Mouse (Mus musculus) heart, embryonic 13.5 days (tissue): ENCODE data around the gene 1600014C23Rik. TPM values are rescaled to one million over a fixed set of nuclear protein-coding genes. Genes with fewer than 3 reads are reported as not detected.

Experiments
- ATAC-seq: fragments of 200-750 bp; cut with Nextera tagmentation; 2 replicates; pipeline ENCODE4 v1.8.0; 2017; ENCODE audit warnings: moderate TSS enrichment; ENCODE audit not compliant: insufficient number of reproducible peaks, low FRiP score, low TSS enrichment; ENCODE audit errors: extremely low read depth
- H3K27ac ChIP-seq: fragments of 300-500 bp; sonication (generic); replicated peaks from 2 replicates; pipeline ENCODE4 v1.5.1; 2015; ENCODE audit warnings: moderate library complexity, mild to moderate bottlenecking, inconsistent platforms
- H3K27me3 ChIP-seq: fragments of 300-500 bp; sonication (generic); replicated peaks from 2 replicates; pipeline ENCODE4 v1.6.1; 2015; ENCODE audit warnings: mild to moderate bottlenecking, inconsistent platforms
- H3K36me3 ChIP-seq: fragments of 300-500 bp; sonication (generic); 2 replicates; pipeline ENCODE4 v1.6.1; 2015; ENCODE audit warnings: mild to moderate bottlenecking, inconsistent platforms
- H3K4me1 ChIP-seq: fragments of 300-500 bp; sonication (generic); 2 replicates; pipeline ENCODE4 v1.6.1; 2015; ENCODE audit warnings: inconsistent platforms
- H3K4me2 ChIP-seq: fragments of 300-500 bp; sonication (generic); 2 replicates; pipeline ENCODE4 v1.6.1; 2015; ENCODE audit warnings: inconsistent platforms, mild to moderate bottlenecking, moderate library complexity
- H3K4me3 ChIP-seq: fragments of 300-500 bp; sonication (generic); 2 replicates; pipeline ENCODE4 v1.5.1; 2015; ENCODE audit warnings: moderate library complexity, mild to moderate bottlenecking, inconsistent platforms
- H3K9ac ChIP-seq: fragments of 300-500 bp; sonication (generic); 2 replicates; pipeline ENCODE4 v1.6.1; 2015; ENCODE audit warnings: inconsistent platforms, mild to moderate bottlenecking, moderate library complexity
- H3K9me3 ChIP-seq: fragments of 300-500 bp; sonication (generic); 2 replicates; pipeline ENCODE4 v1.6.1; 2016; ENCODE audit warnings: inconsistent platforms
- WGBS: fragments of 180-500 bp; shearing (Covaris S2); methylation state at CpG from one replicate; pipeline ENCODE4 v1.1.7; 2015; ENCODE audit warnings: mixed read lengths; 5-methylcytosine and 5-hydroxymethylcytosine counted together
- polyA plus RNA-seq: library from polyadenylated mRNA; unstranded; fragments of >200 nt; fragmentation: Nextera tagmentation; extraction: Ambion mirVana; gene quantifications from 2 replicates; pipeline ENCODE4 v1.2.1, GENCODE M21; 2015

The 1600014C23Rik gene
- polyA plus RNA-seq, 1 experiment from 2014 or later = 0.84 TPM

- Histone ChIP-seq H3K27ac (no peak overlapping the region), H3K9ac (no peak overlapping the region), H3K4me3 (no peak overlapping the region), H3K9me3 (no peaks in the 10 kb centered on the region), H3K27me3 (peaks cover 9% of the 10 kb centered on the region; the same call in 1 of the 2 replicates), H3K4me2 (no peak overlapping the region), H3K4me1 (peaks cover 22% of the 10 kb centered on the region), H3K36me3 (no peaks in the 10 kb centered on the region)
- 74% methylated on average over 8 of the region's 8 CpGs for whole genome bisulfite sequencing
- ATAC-seq = no peak
Observed at GRCm38 (mm10) chr17:45752053-45752452, 18.4 kb upstream of the 1600014C23Rik start.

DNA sequence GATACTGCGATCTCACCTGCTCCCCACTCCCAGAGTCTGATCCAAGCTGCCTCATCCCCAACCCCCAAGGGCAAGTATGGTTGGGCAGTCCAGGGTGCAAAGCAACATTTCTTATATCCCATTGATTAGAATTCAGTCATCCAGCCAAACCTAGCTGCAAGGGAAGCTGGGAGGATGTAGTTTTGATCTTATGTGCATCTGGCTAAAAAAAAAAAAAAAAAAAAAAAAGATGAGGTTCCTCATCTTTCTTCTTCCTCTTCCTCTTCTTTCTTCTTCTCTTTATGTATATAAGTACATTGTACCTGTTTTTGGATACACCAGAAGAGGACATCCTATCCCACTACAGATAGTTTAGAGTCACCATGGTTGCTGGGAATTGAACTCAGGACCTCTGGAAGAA lies 17.7 kb upstream of the 1600014C23Rik start:
- Histone ChIP-seq H3K36me3 (no peaks in the 10 kb centered on the region), H3K4me1 (peaks cover 29% of the 10 kb centered on the region), H3K27me3 (peaks cover 12% of the 10 kb centered on the region; the same call in 1 of the 2 replicates), H3K4me2 (no peak overlapping the region), H3K4me3 (no peak overlapping the region), H3K9me3 (no peaks in the 10 kb centered on the region), H3K27ac (no peak overlapping the region), H3K9ac (no peak overlapping the region)
- no peak for ATAC-seq
- 89% methylated on average over 1 of the region's 1 CpGs for WGBS

DNA sequence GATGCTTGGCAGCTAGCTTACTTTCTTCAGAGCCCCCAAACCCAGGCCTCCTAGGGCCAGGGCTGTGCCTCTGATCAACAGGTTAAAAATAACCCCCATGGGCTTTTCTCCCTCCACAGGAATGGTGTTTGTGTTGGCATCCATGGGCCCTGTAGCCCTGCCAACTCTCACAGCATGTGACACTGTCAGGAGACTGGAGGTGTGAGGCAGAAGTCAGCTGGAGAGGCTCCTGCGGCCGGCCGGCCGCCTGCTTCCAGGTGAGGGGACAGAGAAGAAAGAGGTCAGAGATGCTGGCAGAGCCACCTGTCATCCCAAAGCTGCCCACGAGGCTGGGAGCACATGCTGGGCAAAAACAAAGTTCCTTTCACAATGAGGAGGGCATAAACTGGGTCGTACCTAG lies 15.5 kb upstream of the 1600014C23Rik start:
- 33% methylated on average over 6 of the region's 6 CpGs for WGBS
- Histone ChIP-seq H3K9me3 (no peaks in the 10 kb centered on the region), H3K27me3 (peaks cover 10% of the 10 kb centered on the region; the same call in 1 of the 2 replicates), H3K9ac (peak overlapping the region; percentile 10; the same call in 1 of the 2 replicates), H3K4me2 (no peak overlapping the region), H3K4me1 (peaks cover 30% of the 10 kb centered on the region), H3K36me3 (no peaks in the 10 kb centered on the region), H3K4me3 (no peak overlapping the region), H3K27ac (peak overlapping the region; percentile 72)
- peak; percentile 38; the same call in 1 of the 2 replicates for ATAC-seq

DNA sequence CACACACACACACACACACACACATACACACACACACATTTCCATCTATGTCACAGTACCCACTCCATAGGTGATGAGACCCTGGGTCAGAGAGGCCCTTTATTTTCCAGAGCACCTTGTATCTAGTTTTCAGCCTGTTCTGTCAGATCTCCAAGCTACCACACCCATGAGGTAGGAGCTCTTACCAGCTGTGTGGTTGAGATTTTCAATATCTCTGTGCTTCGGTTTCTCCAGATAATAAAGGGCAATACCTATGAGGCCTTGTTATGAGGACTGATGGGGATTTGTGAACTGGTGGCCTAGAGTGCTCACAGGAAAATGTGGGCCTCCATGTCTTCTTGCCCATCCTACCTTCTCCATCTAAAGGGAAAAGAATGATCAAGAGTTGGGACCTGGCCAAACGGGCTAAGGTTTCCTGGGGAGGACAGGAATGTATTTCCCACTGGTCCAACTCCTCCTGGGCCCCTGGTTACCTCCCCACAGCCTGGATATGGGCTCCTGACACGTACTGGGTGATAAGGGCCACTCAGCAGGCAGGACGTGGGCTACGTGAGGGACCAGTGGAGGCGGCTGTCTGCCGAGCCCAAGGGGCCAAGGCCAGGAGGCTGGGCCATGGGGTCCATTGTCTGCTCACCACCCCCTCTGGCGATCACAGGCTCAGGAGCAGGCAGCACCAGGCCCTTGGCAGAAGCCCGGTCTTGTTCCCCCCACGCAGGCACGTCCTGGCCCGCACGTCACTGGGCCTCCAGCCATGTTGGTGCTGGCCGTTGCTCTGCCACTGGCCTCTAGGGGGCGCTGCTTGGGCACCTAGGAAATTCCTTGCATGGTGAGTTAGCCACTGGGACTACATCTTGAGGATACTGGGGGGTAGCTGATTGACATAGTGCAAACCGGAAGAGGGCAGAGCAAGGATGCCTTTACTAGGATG lies 14.5 kb upstream of the 1600014C23Rik start:
- no peak overlapping the region for H3K4me3 ChIP-seq
- peaks cover 10% of the 10 kb centered on the region; the same call in 1 of the 2 replicates for H3K27me3 ChIP-seq
- peak overlapping the region; percentile 72 for H3K27ac ChIP-seq
- no peaks in the 10 kb centered on the region for H3K9me3 ChIP-seq
- ATAC-seq = no peak
- H3K4me2 ChIP-seq = 0 out of 2 replicates have a peak overlapping the region, but pooled peaks have one; percentile 13
- no peaks in the 10 kb centered on the region for H3K36me3 ChIP-seq
- peak overlapping the region; percentile 34; the same call in 1 of the 2 replicates for H3K9ac ChIP-seq
- 48% methylated on average over 16 of the region's 16 CpGs for WGBS
- peaks cover 35% of the 10 kb centered on the region for H3K4me1 ChIP-seq

DNA sequence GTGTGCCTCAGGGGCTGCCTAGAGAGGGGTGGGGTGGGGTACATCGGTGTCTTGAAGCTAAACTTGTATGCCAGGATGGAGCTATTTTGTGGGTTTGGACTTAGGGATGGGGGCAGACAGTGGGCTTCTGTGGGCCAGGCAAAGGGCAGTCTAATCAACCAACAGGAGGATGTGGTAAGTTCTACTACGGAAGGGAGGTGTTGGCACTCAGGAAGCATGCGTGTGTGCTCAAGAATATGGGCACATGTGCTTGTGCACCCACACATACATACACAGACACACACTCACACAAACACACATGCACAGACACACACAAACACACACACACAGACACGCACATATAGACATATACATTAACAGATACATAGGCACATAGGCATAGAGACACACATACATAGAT lies 13.6 kb upstream of the 1600014C23Rik start:
- H3K9me3 ChIP-seq = no peaks in the 10 kb centered on the region
- peaks cover 10% of the 10 kb centered on the region; the same call in 1 of the 2 replicates for H3K27me3 ChIP-seq
- 82% methylated on average over 4 of the region's 4 CpGs for WGBS
- no peak for ATAC-seq
- H3K4me3 ChIP-seq = no peak overlapping the region
- H3K4me1 ChIP-seq = peaks cover 43% of the 10 kb centered on the region
- H3K27ac ChIP-seq = no peak overlapping the region
- H3K4me2 ChIP-seq = no peak overlapping the region
- H3K36me3 ChIP-seq = no peaks in the 10 kb centered on the region
- H3K9ac ChIP-seq = no peak overlapping the region

GRCm38 (mm10) chr17:45746755-45747154 lies 13.1 kb upstream of the 1600014C23Rik start:
- Histone ChIP-seq H3K27ac (no peak overlapping the region), H3K4me1 (peaks cover 43% of the 10 kb centered on the region), H3K36me3 (no peaks in the 10 kb centered on the region), H3K27me3 (peaks cover 10% of the 10 kb centered on the region; the same call in 1 of the 2 replicates), H3K4me2 (no peak overlapping the region), H3K4me3 (no peak overlapping the region), H3K9me3 (no peaks in the 10 kb centered on the region), H3K9ac (no peak overlapping the region)
- WGBS = 47% methylated on average over 12 of the region's 12 CpGs
- ATAC-seq = no peak

DNA sequence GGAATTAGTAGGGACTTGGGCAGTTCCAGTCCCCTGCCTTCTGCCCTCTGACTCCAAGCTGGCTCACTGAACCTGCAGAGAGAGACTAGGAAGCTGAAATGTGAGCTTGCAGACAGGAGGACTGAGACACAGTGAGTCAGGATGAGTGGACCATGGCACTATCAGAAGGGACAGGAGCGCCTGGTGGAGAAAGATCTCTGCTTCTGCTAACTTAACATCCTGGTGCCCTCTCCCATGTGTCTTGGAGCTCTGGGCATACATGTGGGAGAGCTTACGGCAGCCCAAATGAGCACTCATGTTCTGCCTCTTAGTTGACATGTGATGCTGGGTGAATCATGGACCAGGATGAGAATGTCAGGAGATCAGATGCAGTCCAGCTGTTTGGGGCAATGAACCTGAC lies 12.0 kb upstream of the 1600014C23Rik start:
- Histone ChIP-seq H3K9ac (no peak overlapping the region), H3K27me3 (peaks cover 10% of the 10 kb centered on the region; the same call in 1 of the 2 replicates), H3K27ac (no peak overlapping the region), H3K4me1 (peaks cover 43% of the 10 kb centered on the region), H3K4me2 (no peak overlapping the region), H3K36me3 (no peaks in the 10 kb centered on the region), H3K9me3 (no peaks in the 10 kb centered on the region), H3K4me3 (no peak overlapping the region)
- WGBS = 77% methylated on average over 2 of the region's 2 CpGs
- no peak for ATAC-seq

- WGBS = 35% methylated on average over 13 of the region's 13 CpGs
Observed at GRCm38 (mm10) chr17:45742371-45743147, 8.9 kb upstream of the 1600014C23Rik start.

DNA sequence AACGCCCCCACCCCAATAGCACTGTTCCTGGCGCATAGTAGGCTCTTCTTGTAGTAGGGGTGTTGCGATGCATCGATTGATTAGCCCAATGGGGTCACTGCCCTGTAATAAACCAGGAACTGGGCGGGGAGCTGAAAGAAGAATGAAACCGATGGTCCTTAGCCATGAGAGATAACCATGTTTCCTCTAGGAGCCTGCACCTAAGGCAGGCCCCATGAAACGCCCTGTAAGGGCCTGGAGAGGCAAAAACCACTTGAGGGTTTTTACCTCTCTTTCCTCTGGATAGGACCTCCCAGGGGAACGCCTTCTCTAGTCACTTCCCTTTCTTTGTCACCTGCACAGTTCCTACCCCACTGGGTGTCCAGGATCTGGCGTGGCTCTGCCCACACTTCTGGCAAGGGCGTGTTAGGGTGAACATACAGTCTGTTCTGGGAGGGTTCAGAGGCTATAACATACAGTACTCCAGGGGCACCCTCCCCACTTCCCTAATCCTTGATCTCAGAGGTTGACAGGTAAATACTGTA lies 3.5 kb upstream of the 1600014C23Rik start:
- H3K9ac ChIP-seq = peak overlapping the region; percentile 89
- WGBS = 16% methylated on average over 10 of the region's 10 CpGs

More at GRCm38 (mm10) chr17:45742371-45743147, 8.9 kb upstream of the 1600014C23Rik start:
- peaks cover 25% of the 10 kb centered on the region for H3K4me1 ChIP-seq
- H3K9me3 ChIP-seq = no peaks in the 10 kb centered on the region
- H3K4me2 ChIP-seq = no peak overlapping the region
- no peaks in the 10 kb centered on the region for H3K36me3 ChIP-seq
- ATAC-seq = no peak
- no peak overlapping the region for H3K27ac ChIP-seq
- peaks cover 4% of the 10 kb centered on the region; the same call in 1 of the 2 replicates for H3K27me3 ChIP-seq
- no peak overlapping the region for H3K4me3 ChIP-seq
- H3K9ac ChIP-seq = peak overlapping the region; percentile 62

DNA sequence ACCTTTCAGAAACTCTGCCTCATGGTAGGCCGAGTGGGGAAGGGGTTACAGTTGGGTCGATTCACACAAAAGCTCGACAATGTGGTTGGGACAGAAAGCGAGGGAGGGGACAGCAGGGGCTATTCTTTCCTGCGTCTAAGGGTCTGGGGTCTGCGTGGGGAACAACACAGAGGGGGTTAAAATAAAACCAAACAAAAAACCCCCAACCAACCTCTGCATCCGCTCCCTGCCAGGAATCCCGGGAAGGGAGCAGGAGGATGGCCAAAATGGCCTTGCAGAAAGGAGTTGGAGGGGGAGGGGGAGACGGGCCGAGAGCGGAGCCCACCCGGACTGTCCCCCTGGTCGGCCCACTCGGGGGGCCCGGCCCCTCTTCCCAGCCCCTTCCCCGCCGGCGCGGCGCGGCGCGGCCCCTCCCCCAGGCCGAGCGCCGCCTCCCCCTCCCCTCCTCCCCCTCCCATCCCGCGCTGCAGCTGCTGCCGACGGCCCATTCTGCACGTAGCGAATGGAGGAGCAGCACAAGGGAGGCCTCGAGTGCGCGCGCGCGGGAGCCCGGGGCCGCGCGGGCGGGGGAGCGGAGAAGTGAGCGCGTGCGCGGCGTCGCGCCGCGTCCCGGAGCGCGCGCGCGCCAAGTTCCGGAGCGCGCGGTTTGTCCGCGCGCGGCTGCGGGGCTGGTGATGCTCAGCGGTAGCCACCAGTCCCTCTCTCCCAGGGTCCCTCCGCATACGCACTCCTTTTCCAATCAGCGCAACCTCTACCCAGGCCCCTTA lies 2.9 kb upstream of the 1600014C23Rik start:
- WGBS = 1% methylated on average over 42 of the region's 72 CpGs
- peak overlapping the region; percentile 89 for H3K9ac ChIP-seq
- no peaks in the 10 kb centered on the region for H3K9me3 ChIP-seq
- H3K27me3 ChIP-seq = peaks cover 21% of the 10 kb centered on the region
- peak overlapping the region; percentile 82 for H3K4me2 ChIP-seq
- peaks cover 46% of the 10 kb centered on the region for H3K4me1 ChIP-seq
- peak; percentile 34; the same call in 1 of the 2 replicates for ATAC-seq
- peak overlapping the region; percentile 90 for H3K27ac ChIP-seq
- peak overlapping the region; percentile 59 for H3K4me3 ChIP-seq
- H3K36me3 ChIP-seq = no peaks in the 10 kb centered on the region

More for the DNA sequence above, 3.5 kb upstream of the 1600014C23Rik start:
- Histone ChIP-seq H3K27ac (peak overlapping the region; percentile 90), H3K9me3 (no peaks in the 10 kb centered on the region), H3K27me3 (peaks cover 15% of the 10 kb centered on the region), H3K4me3 (peak overlapping the region; percentile 59), H3K4me1 (peaks cover 46% of the 10 kb centered on the region), H3K36me3 (no peaks in the 10 kb centered on the region), H3K4me2 (peak overlapping the region; percentile 82)
- no peak for ATAC-seq
